Mouse (Mus musculus) small intestine, adult 2 months (tissue): ENCODE results near the gene Iffo1.

ENCODE experiments used
- CTCF ChIP-seq: fragments of 200-500 bp; IDR thresholded peaks from 2 replicates; pipeline ENCODE4 v1.5.1; 2012; ENCODE audit warnings: low read depth, mild to moderate bottlenecking, control low read depth, inconsistent platforms, low read length, moderate library complexity, mixed read lengths; ENCODE audit not compliant: insufficient replicate concordance, insufficient read length; ENCODE audit errors: extremely low read depth
- POLR2A ChIP-seq: fragments of 200-500 bp; IDR thresholded peaks from 2 replicates; pipeline ENCODE4 v1.6.1; 2012; ENCODE audit warnings: low read depth, mild to moderate bottlenecking, control low read depth, inconsistent platforms, low read length, moderate library complexity

DNA sequence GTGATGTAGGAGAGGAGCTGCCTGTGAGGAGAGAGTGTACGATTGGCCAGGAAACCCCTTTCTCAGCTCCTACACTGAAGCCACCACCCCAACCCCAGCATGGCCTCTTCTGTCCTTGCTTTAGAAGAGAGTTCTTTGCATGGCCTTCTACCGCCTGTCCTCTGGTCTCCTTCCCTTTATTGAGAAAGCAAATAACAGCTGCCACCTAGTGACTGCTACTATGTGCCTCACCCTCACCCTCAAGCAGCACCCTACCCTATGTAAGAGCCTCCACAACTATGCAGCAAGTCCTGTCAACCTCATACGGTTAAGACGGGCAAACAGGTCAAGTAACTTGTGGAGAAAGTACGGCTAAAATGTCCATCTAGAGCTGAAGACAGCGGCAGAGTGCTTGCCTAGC, 25.2 kb downstream of the Iffo1 start:
- no peak for TF ChIP-seq CTCF
- no peak for TF ChIP-seq POLR2A
